Mouse (Mus musculus): ENCODE results near the gene Lcmt1.

DNA sequence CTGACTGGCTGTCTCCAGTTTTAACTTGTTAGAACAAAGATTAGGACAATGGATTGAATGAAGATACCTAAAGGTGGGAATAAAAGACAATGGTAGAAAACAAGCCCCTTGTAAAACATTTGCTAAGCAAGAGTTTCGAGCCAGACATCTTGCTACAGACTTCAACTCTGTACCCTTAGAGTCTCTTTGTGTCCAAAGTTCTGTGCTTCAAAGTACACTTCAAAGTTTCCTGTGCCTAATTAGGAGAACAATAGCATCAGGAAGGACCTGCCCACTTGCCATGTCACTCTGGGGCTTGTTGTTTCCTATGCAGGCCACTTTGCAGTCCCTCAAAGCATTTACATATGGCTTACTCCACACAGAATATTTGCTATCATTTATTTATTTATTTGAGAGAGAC lies 33.3 kb upstream of the Lcmt1 start:
- TF ChIP-seq CTCF (IDR thresholded peaks at IDR 0.05; ENCODE audit: borderline replicate concordance, insufficient read depth, low read depth, low read length) (no peak), POLR2A (IDR thresholded peaks at IDR 0.05; ENCODE audit: borderline replicate concordance, insufficient read depth, low read length) (no peak)

Measured in cerebellum, adult 2 months (tissue).